Mouse (Mus musculus) 416B (cell line): Measurements from ENCODE around the gene Lrrc8c.

ENCODE experiments used
- DNase-seq: peaks from one replicate; pipeline ENCODE4 v3.0.0; 2011; ENCODE audit warnings: low read depth

The Lrrc8c gene

GRCm38 (mm10) chr5:105639363-105639762 lies 120.2 kb downstream of the Lrrc8c start:
- peak; percentile 57 for DNase-seq

- DNase-seq, result peak; percentile 86
These were observed 123.3 kb downstream of the Lrrc8c start for GRCm38 (mm10) chr5:105642517-105642916.

GRCm38 (mm10) chr5:105643276-105643675 lies 124.1 kb downstream of the Lrrc8c start:
- DNase-seq, result no peak

- DNase-seq, result no peak
These were observed 125.0 kb downstream of the Lrrc8c start for GRCm38 (mm10) chr5:105644195-105644594.

- DNase-seq, result no peak
These were observed 127.9 kb downstream of the Lrrc8c start for GRCm38 (mm10) chr5:105647094-105647493.

GRCm38 (mm10) chr5:105648648-105649287 lies 129.6 kb downstream of the Lrrc8c start:
- peak; percentile 97 for DNase-seq

GRCm38 (mm10) chr5:105649514-105650001 lies 130.4 kb downstream of the Lrrc8c start:
- DNase-seq, result peak; percentile 89

- DNase-seq, result peak; percentile 95
These were observed 131.7 kb downstream of the Lrrc8c start for GRCm38 (mm10) chr5:105650728-105651479.

GRCm38 (mm10) chr5:105651561-105651991 lies 132.4 kb downstream of the Lrrc8c start:
- no peak for DNase-seq

- peak; percentile 86 for DNase-seq
These were observed 135.3 kb downstream of the Lrrc8c start for GRCm38 (mm10) chr5:105654237-105655063.

GRCm38 (mm10) chr5:105655100-105655734 lies 136.0 kb downstream of the Lrrc8c start:
- DNase-seq, result no peak

- DNase-seq, result no peak
These were observed 142.7 kb downstream of the Lrrc8c start for GRCm38 (mm10) chr5:105661894-105662293.
